Mouse (Mus musculus): ENCODE measurements around the gene Rnaseh2a. TPM values are rescaled to one million over a fixed set of nuclear protein-coding genes. Genes with fewer than 3 reads are reported as not detected.
"Not testable (repeated sequence)": the region's sequence is repeated elsewhere in the genome, so short reads cannot be mapped to it uniquely, and the experiment has no call there.

Rnaseh2a gene
- total RNA-seq, 1 experiment: 160 TPM

DNA sequence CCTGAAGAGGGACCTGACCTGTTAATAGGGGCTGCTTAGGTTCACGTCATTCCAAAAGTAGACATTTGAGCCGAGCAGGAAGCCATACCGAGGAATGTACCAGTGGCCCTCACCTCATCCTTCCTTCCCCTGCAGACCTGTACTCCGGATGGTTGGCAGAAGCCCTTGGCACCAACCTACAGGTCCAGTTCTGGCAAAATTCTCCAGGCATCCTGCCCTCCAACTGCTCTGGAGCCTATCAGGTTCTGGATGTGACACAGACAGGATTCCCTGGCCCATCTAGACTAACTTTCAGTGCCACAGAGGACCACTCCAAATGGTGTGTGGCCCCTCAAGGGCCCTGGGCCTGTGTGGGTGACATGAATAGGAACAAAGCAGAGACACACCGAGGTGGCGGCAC is 59.0 kb downstream of the Rnaseh2a start:
- no peak for TF ChIP-seq CHD2 (IDR thresholded peaks at IDR 0.05; ENCODE audit: low read depth, low read length)
- no peak for TF ChIP-seq MAFK (IDR thresholded peaks at IDR 0.05; ENCODE audit: insufficient read depth, low read depth, low read length)
- peaks cover 0 to 12% of the 10 kb centered on the region in 2 experiments; a peak in 2 of 4 replicates for H3K4me1 ChIP-seq (ENCODE audit: control insufficient read depth in 2 of 2, insufficient read depth in 2 of 2, low read length in 2 of 2, poor library complexity in 1 of 2)

GRCm38 (mm10) chr8:84909949-84910348 is 59.6 kb downstream of the Rnaseh2a start:
- Histone ChIP-seq H3K4me3 (ENCODE audit: insufficient read depth in 1 of 2, low read depth in 1 of 2, low read length in 2 of 2, poor library complexity in 1 of 2, severe bottlenecking in 1 of 2) (no peak overlapping the region), H3K36me3 (ENCODE audit: control insufficient read depth, insufficient read depth, low read length, poor library complexity, severe bottlenecking) (peaks cover 9% of the 10 kb centered on the region), H3K9ac (ENCODE audit: insufficient read depth, low read depth, low read length, poor library complexity, severe bottlenecking) (peak overlapping the region; percentile 92; the same call in 1 of the 2 replicates), H3K4me1 (ENCODE audit: control insufficient read depth in 2 of 2, insufficient read depth in 2 of 2, low read length in 2 of 2, poor library complexity in 1 of 2) (peaks cover 0 to 12% of the 10 kb centered on the region in 2 experiments; a peak in 2 of 4 replicates), H3K27ac (ENCODE audit: insufficient read depth, low read depth, low read length, poor library complexity, severe bottlenecking) (no peak overlapping the region), H3K9me3 (ENCODE audit: control insufficient read depth, insufficient read depth, low read depth, low read length) (no peaks in the 10 kb centered on the region)
- no peak for TF ChIP-seq MAFK (IDR thresholded peaks at IDR 0.05; ENCODE audit: insufficient read depth, low read depth, low read length)
- no peak for TF ChIP-seq CHD2 (IDR thresholded peaks at IDR 0.05; ENCODE audit: low read depth, low read length)
- TF ChIP-seq HCFC1 (IDR thresholded peaks at IDR 0.05; ENCODE audit: borderline replicate concordance, insufficient read depth, low read length): no peak
- no peak for TF ChIP-seq ZNF384 (IDR thresholded peaks at IDR 0.05; ENCODE audit: low read depth, low read length)
- TF ChIP-seq ZC3H11A (IDR thresholded peaks at IDR 0.05; ENCODE audit: borderline replicate concordance, low read depth, low read length): no peak
- no peak for DNase-seq (ENCODE audit: low read depth, low spot score)
- in situ Hi-C loops (cut with MboI; ENCODE audit: low sequenced_read_pairs in 2 of 2, unreplicated experiment in 2 of 2): no loop called here

More for the DNA sequence above, 59.0 kb downstream of the Rnaseh2a start:
- H3K27ac ChIP-seq (ENCODE audit: insufficient read depth, low read depth, low read length, poor library complexity, severe bottlenecking): no peak overlapping the region
- H3K9me3 ChIP-seq (ENCODE audit: control insufficient read depth, insufficient read depth, low read depth, low read length): no peaks in the 10 kb centered on the region
- in situ Hi-C loops (cut with MboI; ENCODE audit: low sequenced_read_pairs in 2 of 2, unreplicated experiment in 2 of 2): no loop called here
- DNase-seq (ENCODE audit: low read depth, low spot score): no peak
- no peak overlapping the region for H3K4me3 ChIP-seq (ENCODE audit: insufficient read depth in 1 of 2, low read depth in 1 of 2, low read length in 2 of 2, poor library complexity in 1 of 2, severe bottlenecking in 1 of 2)
- no peak overlapping the region for H3K9ac ChIP-seq (ENCODE audit: insufficient read depth, low read depth, low read length, poor library complexity, severe bottlenecking)
- H3K36me3 ChIP-seq (ENCODE audit: control insufficient read depth, insufficient read depth, low read length, poor library complexity, severe bottlenecking): peaks cover 9% of the 10 kb centered on the region

DNA sequence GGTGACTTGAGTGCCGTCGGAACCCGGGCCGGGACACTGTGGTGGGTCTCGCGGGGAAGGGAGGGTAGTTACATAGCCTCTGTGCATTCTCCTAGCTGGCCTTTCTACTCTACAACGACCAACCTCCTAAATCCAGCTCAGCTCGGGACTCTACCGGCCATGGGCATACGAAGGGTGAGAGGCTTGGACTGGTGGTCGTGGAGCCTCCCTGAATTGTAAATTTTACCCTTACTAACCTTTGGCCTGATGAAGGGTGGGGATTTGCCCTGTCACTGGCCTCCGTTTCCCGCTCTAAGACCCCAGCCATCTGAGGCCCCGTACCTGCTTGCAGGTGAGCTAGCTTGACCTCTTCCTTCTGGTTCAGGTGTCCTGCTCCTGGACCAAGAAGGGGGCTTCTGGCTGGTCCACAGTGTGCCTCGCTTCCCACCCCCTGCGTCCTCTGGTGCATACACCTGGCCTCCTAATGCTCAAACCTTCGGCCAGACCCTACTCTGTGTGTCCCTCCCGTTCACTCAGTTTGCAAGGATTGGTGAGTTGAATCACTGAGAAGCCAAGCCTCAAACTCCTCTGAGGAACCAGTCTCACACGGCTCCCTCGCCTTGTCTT is 60.3 kb downstream of the Rnaseh2a start:
- in situ Hi-C loops (cut with MboI; ENCODE audit: low sequenced_read_pairs in 2 of 2, unreplicated experiment in 2 of 2): no loop called here
- Histone ChIP-seq H3K9ac (ENCODE audit: insufficient read depth, low read depth, low read length, poor library complexity, severe bottlenecking) (peak overlapping the region; percentile 92), H3K27ac (ENCODE audit: insufficient read depth, low read depth, low read length, poor library complexity, severe bottlenecking) (no peak overlapping the region), H3K4me1 (ENCODE audit: control insufficient read depth in 2 of 2, insufficient read depth in 2 of 2, low read length in 2 of 2, poor library complexity in 1 of 2) (peaks cover 0 to 15% of the 10 kb centered on the region in 2 experiments; a peak in 2 of 4 replicates), H3K9me3 (ENCODE audit: control insufficient read depth, insufficient read depth, low read depth, low read length) (no peaks in the 10 kb centered on the region), H3K4me3 (ENCODE audit: insufficient read depth in 1 of 2, low read depth in 1 of 2, low read length in 2 of 2, poor library complexity in 1 of 2, severe bottlenecking in 1 of 2) (peak overlapping the region; percentile 77 to 89), H3K36me3 (ENCODE audit: control insufficient read depth, insufficient read depth, low read length, poor library complexity, severe bottlenecking) (peaks cover 9% of the 10 kb centered on the region)
- no peak for TF ChIP-seq HCFC1 (IDR thresholded peaks at IDR 0.05; ENCODE audit: borderline replicate concordance, insufficient read depth, low read length)
- no peak for TF ChIP-seq MAFK (IDR thresholded peaks at IDR 0.05; ENCODE audit: insufficient read depth, low read depth, low read length)
- no peak for TF ChIP-seq CHD2 (IDR thresholded peaks at IDR 0.05; ENCODE audit: low read depth, low read length)
- no peak for TF ChIP-seq ZNF384 (IDR thresholded peaks at IDR 0.05; ENCODE audit: low read depth, low read length)
- TF ChIP-seq ZC3H11A (IDR thresholded peaks at IDR 0.05; ENCODE audit: borderline replicate concordance, low read depth, low read length): no peak
- DNase-seq (ENCODE audit: low read depth, low spot score): no peak

- 0 out of 2 replicates have a peak, but pooled peaks have one; percentile 31 for TF ChIP-seq MAFK (IDR thresholded peaks at IDR 0.05; ENCODE audit: insufficient read depth, low read depth, low read length)
- TF ChIP-seq HCFC1 (IDR thresholded peaks at IDR 0.05; ENCODE audit: borderline replicate concordance, insufficient read depth, low read length): no peak
- Histone ChIP-seq H3K9me3 (ENCODE audit: control insufficient read depth, insufficient read depth, low read depth, low read length) (no peaks in the 10 kb centered on the region), H3K36me3 (ENCODE audit: control insufficient read depth, insufficient read depth, low read length, poor library complexity, severe bottlenecking) (peaks cover 9% of the 10 kb centered on the region), H3K9ac (ENCODE audit: insufficient read depth, low read depth, low read length, poor library complexity, severe bottlenecking) (peak within 1 kb of the TSS; percentile 92), H3K4me3 (ENCODE audit: insufficient read depth in 1 of 2, low read depth in 1 of 2, low read length in 2 of 2, poor library complexity in 1 of 2, severe bottlenecking in 1 of 2) (peak within 1 kb of the TSS; percentile 77 to 89), H3K4me1 (ENCODE audit: control insufficient read depth in 2 of 2, insufficient read depth in 2 of 2, low read length in 2 of 2, poor library complexity in 1 of 2) (peaks cover 0 to 15% of the 10 kb centered on the region in 2 experiments; a peak in 2 of 4 replicates), H3K27ac (ENCODE audit: insufficient read depth, low read depth, low read length, poor library complexity, severe bottlenecking) (peak within 1 kb of the TSS; percentile 66)
- in situ Hi-C loops (cut with MboI; ENCODE audit: low sequenced_read_pairs in 2 of 2, unreplicated experiment in 2 of 2): no loop called here
- peak; percentile 99 for DNase-seq (ENCODE audit: low read depth, low spot score)
Observed at GRCm38 (mm10) chr8:84908421-84909161, 61.0 kb downstream of the Rnaseh2a start, which contains the start of gene Dnase2a. Gene Dnase2a, plus strand, starts transcription at chr8:84908560.

- not testable (repeated sequence) for H3K9ac ChIP-seq (ENCODE audit: insufficient read depth, low read depth, low read length, poor library complexity, severe bottlenecking); H3K27ac ChIP-seq (ENCODE audit: insufficient read depth, low read depth, low read length, poor library complexity, severe bottlenecking)
Observed at GRCm38 (mm10) chr8:84907979-84908378, 61.6 kb downstream of the Rnaseh2a start.

More at GRCm38 (mm10) chr8:84907979-84908378, 61.6 kb downstream of the Rnaseh2a start:
- H3K9me3 ChIP-seq (ENCODE audit: control insufficient read depth, insufficient read depth, low read depth, low read length); in situ Hi-C loops (cut with MboI; ENCODE audit: low sequenced_read_pairs in 2 of 2, unreplicated experiment in 2 of 2); H3K36me3 ChIP-seq (ENCODE audit: control insufficient read depth, insufficient read depth, low read length, poor library complexity, severe bottlenecking); DNase-seq (ENCODE audit: low read depth, low spot score): not testable (repeated sequence)
- peaks cover 0 to 15% of the 10 kb centered on the region in 2 experiments; a peak in 2 of 4 replicates for H3K4me1 ChIP-seq (ENCODE audit: control insufficient read depth in 2 of 2, insufficient read depth in 2 of 2, low read length in 2 of 2, poor library complexity in 1 of 2)
- H3K4me3 ChIP-seq (ENCODE audit: insufficient read depth in 1 of 2, low read depth in 1 of 2, low read length in 2 of 2, poor library complexity in 1 of 2, severe bottlenecking in 1 of 2): peak overlapping the region in 1 of 2 experiments; percentile 3; a peak in 1 of 4 replicates

All from ES-E14 (cell line).